Mouse (Mus musculus) gastrocnemius, adult 2 months (tissue): ENCODE results near the gene Triap1. TPM values are rescaled to one million over a fixed set of nuclear protein-coding genes. Genes with fewer than 3 reads are reported as not detected.
A peak's percentile ranks its signal among the peaks of the same experiment; 100 is the strongest.

Source experiments
- DNase-seq: peaks from one replicate; pipeline ENCODE4 v3.0.0; 2022
- H3K27ac ChIP-seq: fragments of 200-600 bp; 2 replicates; pipeline ENCODE4 v1.8.1; 2022; ENCODE audit warnings: mild to moderate bottlenecking
- H3K4me3 ChIP-seq: fragments of 200-600 bp; 2 replicates; pipeline ENCODE4 v1.8.1; 2022; ENCODE audit warnings: mild to moderate bottlenecking, moderate library complexity
- CTCF ChIP-seq: fragments of 200-600 bp; IDR thresholded peaks from 2 replicates; pipeline ENCODE4 v1.8.1; 2022; ENCODE audit warnings: antibody characterized with exemption, mild to moderate bottlenecking, moderate library complexity
- intact Hi-C: fragments of 180-260 bp; cut with DNase I; formaldehyde crosslinking; loops from one replicate; pipeline ENCODE4 v1.15.1; 2025
- total RNA-seq, 2 experiments: library from RNA; stranded (reverse); gene quantifications; 2 replicates each; pipeline ENCODE4 v1.2.3; 2021

The Triap1 gene
- total RNA-seq, 2 experiments from 2014 or later, result 19.1 to 20.3 TPM

DNA sequence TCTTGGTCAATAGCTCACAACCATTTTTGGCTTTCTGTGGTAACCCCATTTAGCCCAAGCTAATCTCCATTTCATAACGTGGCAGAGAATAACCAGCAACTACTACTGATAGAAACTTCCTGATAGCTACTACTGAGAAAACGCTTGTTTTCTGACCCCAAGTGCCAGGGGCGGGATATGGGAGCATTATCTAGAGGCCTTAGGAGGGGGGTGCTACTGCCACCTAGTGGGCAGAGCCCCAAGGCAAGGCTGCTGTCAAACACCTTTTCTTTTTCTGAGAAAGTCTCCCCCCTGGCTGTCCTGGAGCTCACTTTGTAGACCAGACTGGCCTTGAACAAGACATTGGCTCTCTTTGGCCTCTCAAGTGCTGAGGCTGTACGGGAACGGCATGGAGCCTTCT is 6.5 kb downstream of the Triap1 start:
- Histone ChIP-seq H3K27ac (peak overlapping the region; percentile 98), H3K4me3 (peak overlapping the region; percentile 96)
- intact Hi-C loops, result loop anchor here (5.0 kb wide), 1 partner anchor 160 kb away; no protein-coding TSS in a partner anchor
- TF ChIP-seq CTCF, result peak; percentile 99; the same call in 1 of the 2 replicates
- peak; percentile 85 for DNase-seq

DNA sequence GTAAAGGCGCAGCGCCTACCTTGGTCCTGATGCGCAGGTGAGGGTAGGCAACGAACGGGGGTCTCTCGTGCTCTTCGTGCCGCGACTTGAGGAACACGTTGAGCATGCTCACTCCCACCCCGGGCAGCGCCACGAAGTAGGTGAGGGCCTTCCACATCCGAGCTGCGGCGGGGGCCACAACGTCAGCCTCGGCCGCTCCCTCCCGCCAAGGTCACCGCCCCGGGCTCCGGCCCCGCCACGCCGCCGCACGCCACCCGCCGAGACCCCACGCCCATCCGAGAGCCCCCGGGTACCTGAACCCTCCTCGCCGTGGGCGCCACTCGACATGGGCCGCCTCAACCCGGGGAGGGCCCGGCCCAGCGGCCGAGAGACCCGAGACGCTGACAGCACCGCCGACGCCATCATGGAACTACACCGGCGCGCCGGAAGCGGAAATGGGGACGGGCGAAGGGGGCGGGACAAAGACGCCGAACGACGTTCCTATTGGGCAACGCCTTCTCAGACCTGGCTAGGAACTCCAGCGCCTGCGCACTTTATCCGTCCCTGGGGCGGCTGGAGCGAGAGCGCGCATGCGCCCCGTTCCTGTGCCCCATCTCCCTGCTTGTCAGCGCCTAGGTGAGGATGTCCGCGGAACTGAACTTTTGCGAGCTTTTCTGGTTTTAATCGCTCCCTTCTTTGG is 7.7 kb downstream of the Triap1 start, which contains the start of gene Cox6a1:
Gene Cox6a1 (minus strand): TSS at position 436 of the 679 bp plus-strand sequence.
- peak; percentile 99 for DNase-seq
- Histone ChIP-seq H3K27ac (peak within 1 kb of the TSS; percentile 98), H3K4me3 (peak within 1 kb of the TSS; percentile 96)
- intact Hi-C loops, result loop anchor here (2.0 to 5.0 kb wide), 2 partner anchors 48 to 161 kb away; partner anchors contain the start of gene Dynll1
- peak; percentile 9; the same call in 1 of the 2 replicates for TF ChIP-seq CTCF

DNA sequence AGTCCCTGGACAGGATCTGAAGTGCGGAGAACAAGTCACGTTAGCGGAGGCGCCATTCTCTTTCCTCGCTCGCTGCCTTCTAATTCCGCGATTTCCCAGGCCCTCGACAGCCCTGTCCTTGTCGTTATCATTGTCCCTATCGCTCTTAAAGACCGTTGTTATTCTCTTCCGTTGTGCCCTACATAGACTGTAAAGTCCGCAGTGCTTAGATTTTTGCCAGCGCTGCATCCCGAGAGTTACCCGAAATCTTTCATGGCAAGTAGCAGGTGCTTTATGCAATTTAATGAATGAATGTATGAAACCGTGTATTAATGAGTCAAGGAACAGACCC is 8.2 kb downstream of the Triap1 start:
- intact Hi-C loops, result loop anchor here (2.0 to 5.0 kb wide), 2 partner anchors 48 to 162 kb away; partner anchors contain the start of gene Dynll1
- Histone ChIP-seq H3K4me3 (peak overlapping the region; percentile 96), H3K27ac (peak overlapping the region; percentile 98)
- DNase-seq, result no peak
- TF ChIP-seq CTCF, result no peak

DNA sequence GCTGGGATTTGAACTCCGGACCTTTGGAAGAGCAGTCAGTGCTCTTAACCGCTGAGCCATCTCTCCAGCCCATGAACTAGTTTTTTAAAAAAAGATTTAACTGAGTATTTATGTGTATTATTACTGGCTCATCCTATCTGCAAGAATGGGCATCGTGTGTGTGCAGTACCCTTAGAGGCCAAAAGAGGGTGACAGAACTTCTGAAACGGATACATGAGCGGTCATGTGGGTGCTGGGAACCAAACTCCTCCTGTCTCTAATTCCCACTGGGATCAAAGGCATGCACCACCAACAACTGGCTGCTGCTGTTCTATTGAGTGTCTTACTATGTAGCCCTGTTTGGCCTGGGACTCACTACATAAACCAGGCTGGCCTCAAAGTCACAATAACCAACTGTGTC is 10.3 kb downstream of the Triap1 start:
- 0 out of 2 replicates have a peak, but pooled peaks have one; percentile 4 for TF ChIP-seq CTCF
- Histone ChIP-seq H3K27ac (no peak overlapping the region), H3K4me3 (no peak overlapping the region)
- intact Hi-C loops, result no loop called here
- DNase-seq, result no peak

DNA sequence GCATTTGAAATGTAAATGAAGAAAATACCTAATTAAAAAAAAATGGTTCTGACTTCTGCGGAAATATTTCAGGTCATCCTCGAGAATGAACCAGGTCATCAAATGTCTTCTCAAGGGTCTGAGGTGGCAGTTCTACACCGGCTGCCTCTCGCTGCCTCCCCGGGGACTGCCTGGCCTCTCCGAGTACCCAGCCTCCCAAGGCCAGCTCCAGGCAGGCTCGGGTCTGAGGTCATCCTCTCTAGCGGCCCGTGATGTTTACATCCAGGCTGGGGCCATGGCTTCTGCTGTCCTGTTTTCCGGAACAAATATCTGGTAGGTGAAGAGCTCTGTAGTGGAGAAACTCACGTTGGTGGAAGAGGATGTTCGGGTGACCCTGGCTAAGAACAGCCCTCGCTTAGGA is 14.0 kb downstream of the Triap1 start:
- intact Hi-C loops, result no loop called here
- TF ChIP-seq CTCF, result no peak

DNA sequence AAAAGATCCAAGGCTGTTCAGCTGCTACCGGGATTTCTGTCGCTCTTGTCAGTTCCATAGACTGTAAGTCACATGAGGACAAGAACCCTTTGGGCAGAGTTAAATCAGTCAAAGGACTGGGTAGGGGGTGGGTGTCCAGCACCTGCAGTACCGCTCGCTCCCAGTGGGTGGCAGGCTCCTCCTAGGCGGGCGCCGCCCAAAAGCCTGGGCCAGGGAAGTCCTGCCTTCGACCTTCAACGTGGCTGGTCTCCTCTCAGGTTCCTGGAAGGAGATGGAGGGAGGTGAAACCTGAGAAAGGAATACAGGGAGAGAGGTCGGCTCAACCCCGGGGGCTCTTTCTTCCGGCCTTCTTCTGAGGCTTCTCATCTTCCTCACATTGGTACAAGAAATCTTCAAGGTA is 17.8 kb downstream of the Triap1 start:
- Histone ChIP-seq H3K4me3 (peak overlapping the region; percentile 39; the same call in 1 of the 2 replicates), H3K27ac (no peak overlapping the region)
- TF ChIP-seq CTCF, result no peak; the same call in 1 of the 2 replicates
- DNase-seq, result peak; percentile 91
- intact Hi-C loops, result loop anchor here (1.0 kb wide), 1 partner anchor 82 kb away; no protein-coding TSS in a partner anchor

More for the DNA sequence above, 14.0 kb downstream of the Triap1 start:
- no peak overlapping the region for H3K4me3 ChIP-seq
- no peak for DNase-seq
- no peak overlapping the region for H3K27ac ChIP-seq

DNA sequence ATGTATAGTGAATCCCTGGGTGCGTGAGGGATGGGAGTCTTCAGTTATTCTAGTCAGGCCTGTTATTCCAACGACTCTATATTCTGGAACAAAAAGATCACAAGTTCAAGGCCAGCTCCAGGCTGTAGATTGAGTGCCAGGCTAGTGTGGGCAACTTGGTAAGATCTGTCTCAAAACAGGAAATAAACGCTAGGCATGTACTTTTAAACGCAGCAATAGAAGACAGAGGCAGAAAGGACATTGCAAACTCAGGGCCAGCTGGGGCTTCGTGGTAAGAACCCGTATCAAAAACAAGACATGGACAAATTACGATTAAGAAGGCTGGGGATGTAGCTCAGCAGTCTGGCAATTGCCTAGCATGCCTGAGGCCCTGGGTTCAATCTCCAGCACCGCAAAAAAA is 18.4 kb downstream of the Triap1 start:
- DNase-seq, result no peak
- intact Hi-C loops, result loop anchor here (1.0 kb wide), 1 partner anchor 82 kb away; no protein-coding TSS in a partner anchor

DNA sequence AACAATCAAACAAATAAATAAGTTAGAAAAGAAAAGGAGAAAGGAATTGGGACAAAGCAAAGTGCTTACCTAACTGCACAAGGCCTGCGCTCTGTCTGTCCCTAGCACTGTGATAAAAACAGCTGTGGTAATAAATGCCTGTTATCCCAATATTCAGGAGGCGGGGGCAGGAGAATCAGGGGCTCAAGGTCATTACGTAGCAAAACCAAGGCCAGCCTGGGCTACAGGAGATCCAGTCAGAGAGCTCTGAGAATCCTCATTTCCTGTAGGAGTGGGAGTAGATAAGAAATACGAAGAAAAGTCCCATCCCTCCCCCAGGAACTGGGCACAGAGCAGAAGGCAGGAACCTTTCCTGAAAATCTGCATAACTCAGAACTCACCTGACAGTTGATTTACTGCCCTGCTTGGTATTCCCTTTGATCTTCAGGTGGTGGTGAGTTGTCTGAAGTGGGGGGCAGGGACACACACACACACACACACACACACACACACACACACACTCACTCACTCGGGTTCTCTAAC is 18.9 kb downstream of the Triap1 start:
- intact Hi-C loops, result loop anchor here (1.0 kb wide), 1 partner anchor 81 kb away; no protein-coding TSS in a partner anchor
- no peak overlapping the region for H3K27ac ChIP-seq
- DNase-seq, result no peak
- no peak overlapping the region for H3K4me3 ChIP-seq
- TF ChIP-seq CTCF, result no peak

More for the DNA sequence above, 18.4 kb downstream of the Triap1 start:
- Histone ChIP-seq H3K27ac (no peak overlapping the region), H3K4me3 (peak overlapping the region; percentile 39; the same call in 1 of the 2 replicates)
- TF ChIP-seq CTCF, result no peak

DNA sequence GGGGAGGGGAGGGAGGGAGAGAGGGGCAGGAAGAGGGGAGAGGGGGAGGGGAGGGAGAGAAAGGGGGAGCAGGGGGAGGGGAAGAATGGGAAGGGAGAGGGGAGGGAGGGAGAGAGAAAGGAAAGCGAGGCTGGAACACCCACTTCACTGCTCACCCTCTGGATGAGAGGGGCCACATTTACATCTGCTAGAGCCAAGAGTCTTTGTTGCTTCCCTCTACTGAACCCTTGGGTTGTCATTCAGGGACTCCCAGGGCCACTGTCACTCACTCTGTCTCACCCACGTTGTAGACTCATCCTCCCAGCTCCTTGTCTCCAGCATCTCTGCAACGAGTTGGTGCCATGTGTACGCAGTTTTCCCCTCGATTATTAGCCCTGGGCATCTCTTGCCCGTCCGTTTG is 21.2 kb downstream of the Triap1 start:
- TF ChIP-seq CTCF, result no peak
- Histone ChIP-seq H3K4me3 (no peak overlapping the region), H3K27ac (no peak overlapping the region)
- DNase-seq, result no peak
- intact Hi-C loops, result no loop called here

DNA sequence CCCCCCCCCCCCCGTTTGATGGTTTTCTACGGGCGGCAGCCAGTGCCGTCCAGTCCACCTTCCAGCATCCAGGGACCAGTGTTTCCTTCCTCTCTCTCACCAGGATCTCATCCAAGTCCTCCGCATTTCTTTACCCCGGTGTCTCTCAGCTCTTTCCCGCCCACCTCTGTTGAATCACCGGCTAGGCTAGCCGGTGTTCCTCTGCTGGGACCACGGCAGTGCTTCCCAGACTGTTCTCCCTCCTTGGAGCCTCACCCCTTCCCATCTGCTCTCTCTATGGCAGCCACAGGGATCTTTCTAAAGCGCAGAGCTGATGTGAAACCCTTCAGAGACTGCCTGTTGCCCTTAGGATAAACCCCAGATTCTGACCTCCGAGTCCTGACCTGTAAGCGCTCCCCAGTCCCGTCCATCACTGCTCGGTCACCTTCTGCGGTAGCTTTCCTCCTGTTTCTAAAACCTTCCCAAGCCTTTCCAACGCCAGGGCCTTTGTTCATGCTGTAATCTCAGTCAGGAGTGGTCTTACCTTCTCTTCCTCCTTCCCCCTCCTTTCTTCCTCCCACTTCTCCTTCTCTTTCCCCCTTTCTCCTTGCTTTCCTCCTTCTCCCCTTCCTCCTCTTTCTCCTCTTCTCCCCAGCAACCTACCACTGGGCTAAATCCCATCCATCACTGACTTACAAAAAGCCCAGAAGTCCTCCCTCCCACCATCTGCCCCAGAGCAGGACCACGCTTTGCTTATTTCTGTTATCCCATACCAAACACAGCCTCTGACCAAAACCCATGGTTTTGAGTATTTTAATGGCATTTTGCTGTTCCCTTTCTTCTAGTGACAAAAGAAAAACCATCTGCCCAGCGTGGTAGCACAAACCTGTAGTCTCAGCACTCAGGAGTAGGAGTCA is 22.0 kb downstream of the Triap1 start:
- TF ChIP-seq CTCF, result no peak
- Histone ChIP-seq H3K4me3 (no peak overlapping the region), H3K27ac (no peak overlapping the region)
- intact Hi-C loops, result no loop called here
- DNase-seq, result no peak

DNA sequence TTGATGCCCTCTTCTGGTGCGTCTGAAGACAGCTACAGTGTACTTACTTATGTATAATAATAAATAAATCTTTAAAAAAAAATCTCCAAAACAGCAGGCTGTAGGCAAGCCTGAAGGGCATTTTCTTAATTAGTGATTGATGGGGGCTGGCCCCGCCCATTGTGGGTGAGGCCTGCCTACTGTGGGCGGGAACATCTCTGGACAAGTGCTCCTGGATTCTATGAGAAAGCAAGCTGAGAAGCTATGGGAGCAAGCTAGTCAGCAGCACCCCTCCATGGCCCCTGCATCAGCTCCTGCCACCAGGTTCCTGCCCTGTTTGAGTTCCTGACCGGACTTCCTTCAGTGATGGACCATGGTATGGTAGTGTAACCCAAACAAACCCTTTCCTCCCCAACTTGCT is 23.8 kb downstream of the Triap1 start:
- intact Hi-C loops, result no loop called here
- no peak overlapping the region for H3K27ac ChIP-seq
- H3K4me3 ChIP-seq, result no peak overlapping the region
- TF ChIP-seq CTCF, result no peak
- DNase-seq, result no peak

DNA sequence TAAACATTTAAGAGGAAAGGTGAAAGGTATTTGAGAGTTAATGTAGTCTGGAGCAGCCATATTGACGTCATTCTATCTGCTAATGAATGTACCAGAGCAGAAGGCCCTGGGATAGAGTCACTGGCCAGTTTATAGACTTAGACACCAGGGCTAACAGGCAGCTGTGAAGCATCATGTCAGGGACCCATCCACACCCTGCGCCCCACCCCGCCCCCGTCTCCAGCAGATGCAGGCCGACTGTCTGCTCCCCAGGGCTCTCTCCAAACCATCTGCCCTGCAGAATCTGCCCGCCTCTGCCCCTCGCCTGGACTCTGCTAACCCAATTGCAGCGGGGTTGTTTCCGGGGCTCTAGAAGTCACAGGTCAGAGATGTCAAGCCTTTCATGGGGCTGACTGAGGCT is 30.7 kb downstream of the Triap1 start:
- Histone ChIP-seq H3K27ac (no peak overlapping the region), H3K4me3 (no peak overlapping the region)
- intact Hi-C loops, result no loop called here
- no peak for DNase-seq
- no peak for TF ChIP-seq CTCF
